ENCODE assay signal across 25 mouse cellular contexts in the genomic region with DNA sequence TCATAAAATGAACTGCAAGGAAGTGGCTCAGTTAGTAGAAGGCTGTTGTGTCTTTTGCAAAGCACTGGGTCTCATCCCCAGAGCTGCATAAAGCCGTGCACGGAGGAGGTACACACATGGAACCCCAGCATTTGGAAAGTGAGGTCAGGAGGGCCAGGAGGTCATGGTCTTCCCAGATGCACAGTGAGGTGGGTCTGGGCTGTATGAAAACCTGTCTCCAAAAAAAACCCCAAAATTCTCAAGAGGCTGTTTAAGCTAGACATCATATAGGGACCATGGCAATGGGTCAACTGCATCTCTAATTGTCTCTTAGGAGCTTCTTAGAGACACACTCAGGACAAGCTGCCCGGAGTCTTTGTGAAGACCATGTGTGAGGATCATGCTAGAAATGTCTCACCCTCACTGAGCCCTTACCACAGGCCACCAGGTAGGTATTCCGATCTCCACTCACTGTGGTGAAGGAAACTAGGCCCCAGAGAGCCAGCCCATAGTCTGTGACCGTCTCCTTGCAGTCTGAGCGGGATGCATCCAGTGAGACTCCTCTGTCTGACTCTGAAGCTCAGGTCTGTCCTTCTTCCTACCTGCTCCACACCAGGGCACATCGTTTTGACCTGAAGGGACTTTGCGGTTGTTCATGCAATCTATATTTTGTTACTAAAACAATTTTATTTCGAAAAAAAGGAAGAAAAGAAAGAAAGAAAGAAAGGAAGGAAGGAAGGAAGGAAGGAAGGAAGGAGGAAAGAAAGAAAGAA.
"Had no signal": no experiment of that assay in that cellular context is flagged by ENCODE, and none has a peak within 500 bp of the region (broad histone marks: within the 10 kb centered on the region; RNA-seq: fewer than 3 reads in every experiment).

No protein-coding gene starts in this region.

- H3K4me3 ChIP-seq: gastrocnemius, adult 2 months; heart, adult 2 months; heart, embryonic 13.5 days; heart, embryonic 15.5 days; hindbrain, embryonic 13.5 days; kidney, embryonic 15.5 days; limb, embryonic 13.5 days; limb, embryonic 15.5 days; liver, embryonic 12.5 days had no signal

- H3K27me3 ChIP-seq: heart, embryonic 15.5 days; hindbrain, embryonic 15.5 days; kidney, embryonic 15.5 days; limb, embryonic 15.5 days; liver, embryonic 12.5 days had no signal

- H3K4me2 ChIP-seq: heart, embryonic 15.5 days; limb, embryonic 15.5 days; liver, embryonic 12.5 days had no signal

- DNase-seq: gastrocnemius, adult 2 months; gastrocnemius, postnatal 10 days; gastrocnemius, postnatal 25 days; heart, adult 2 months; heart, postnatal 14 days; heart, postnatal 36 days; kidney, adult 11 months; kidney, adult 2 months; kidney, adult 9 months; kidney, postnatal 14 days; kidney, postnatal 36 days; layer of hippocampus, adult 9-11 months; layer of hippocampus, postnatal 36 days; left cerebral cortex, postnatal 4 days had no signal

- H3K36me3 ChIP-seq: heart, embryonic 13.5 days; heart, embryonic 15.5 days; hindbrain, embryonic 13.5 days; hindbrain, embryonic 15.5 days; kidney, embryonic 15.5 days; limb, embryonic 13.5 days; limb, embryonic 15.5 days; liver, embryonic 12.5 days had no signal

- ATAC-seq: intestine, embryonic 16.5 days; liver, embryonic 12.5 days had no signal

- H3K9me3 ChIP-seq: heart, embryonic 15.5 days; kidney, embryonic 15.5 days; limb, embryonic 15.5 days had no signal

- H3K9ac ChIP-seq: heart, embryonic 13.5 days; heart, embryonic 15.5 days; hindbrain, embryonic 15.5 days; kidney, embryonic 15.5 days; limb, embryonic 15.5 days; liver, embryonic 12.5 days had no signal

- H3K27ac ChIP-seq: gastrocnemius, adult 2 months; heart, adult 2 months; heart, embryonic 13.5 days; heart, embryonic 15.5 days; hindbrain, embryonic 13.5 days; hindbrain, embryonic 15.5 days; hindbrain, postnatal 0 days; kidney, embryonic 15.5 days; kidney, postnatal 0 days; limb, embryonic 13.5 days; limb, embryonic 15.5 days; liver, embryonic 12.5 days had no signal
